Mouse (Mus musculus): ENCODE results near the gene Nr1d2.
"Not testable (repeated sequence)": the region's sequence is repeated elsewhere in the genome, so short reads cannot be mapped to it uniquely, and the experiment has no call there.

Gene Nr1d2

DNA sequence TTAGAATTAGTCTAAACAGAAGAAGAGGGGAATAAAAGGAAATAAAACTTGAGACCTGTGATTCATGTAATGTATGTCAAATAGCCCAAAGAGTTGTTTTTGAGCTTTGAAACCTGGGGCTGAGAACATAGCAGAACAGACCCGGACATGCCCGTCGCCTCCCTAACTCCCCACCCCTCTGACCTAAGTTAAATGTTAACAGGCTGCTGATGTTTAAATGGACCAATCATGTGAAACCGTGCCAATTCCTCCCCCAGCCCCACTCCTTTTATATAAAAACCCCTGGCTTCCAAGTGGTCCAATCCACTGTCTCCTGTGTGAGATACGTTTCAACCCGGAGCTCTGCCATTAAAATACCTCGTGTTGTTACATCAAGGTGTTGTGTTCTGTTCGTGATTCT is 7.1 kb downstream of the Nr1d2 start:
- not testable (repeated sequence) for DNase-seq

- DNase-seq = not testable (repeated sequence)
Measured at GRCm38 (mm10) chr14:18229751-18230150, 9.2 kb downstream of the Nr1d2 start.

GRCm38 (mm10) chr14:18226181-18226580 is 12.7 kb downstream of the Nr1d2 start:
- DNase-seq = not testable (repeated sequence)

DNA sequence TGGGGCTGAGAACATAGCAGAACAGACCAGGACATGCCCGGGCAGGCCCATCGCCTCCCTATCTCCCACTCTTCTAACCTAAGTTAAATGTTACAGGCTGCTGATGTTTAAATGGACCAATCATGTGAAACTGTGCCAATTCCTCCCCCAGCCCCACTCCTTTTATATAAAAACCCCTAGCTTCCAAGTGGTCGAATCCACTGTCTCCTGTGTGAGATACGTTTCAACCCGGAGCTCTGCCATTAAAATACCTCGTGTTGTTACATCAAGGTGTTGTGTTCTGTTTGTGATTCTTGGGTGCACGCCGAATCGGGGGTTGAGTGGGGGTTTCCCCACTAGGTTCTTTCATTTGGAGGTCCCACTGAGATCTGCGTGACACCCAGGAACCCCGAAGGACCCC is 13.5 kb downstream of the Nr1d2 start:
- not testable (repeated sequence) for DNase-seq

GRCm38 (mm10) chr14:18221977-18222376 is 16.9 kb downstream of the Nr1d2 start:
- no peak for DNase-seq

- DNase-seq = no peak
Measured at GRCm38 (mm10) chr14:18217158-18217557, 21.8 kb downstream of the Nr1d2 start.

GRCm38 (mm10) chr14:18216428-18216827 is 22.5 kb downstream of the Nr1d2 start:
- no peak for DNase-seq

GRCm38 (mm10) chr14:18210795-18211194 is 28.1 kb downstream of the Nr1d2 start:
- no peak for DNase-seq

- not testable (repeated sequence) for DNase-seq
Measured at GRCm38 (mm10) chr14:18204315-18204714, 34.6 kb downstream of the Nr1d2 start.

GRCm38 (mm10) chr14:18201413-18201812 is 37.5 kb downstream of the Nr1d2 start:
- DNase-seq = no peak

DNA sequence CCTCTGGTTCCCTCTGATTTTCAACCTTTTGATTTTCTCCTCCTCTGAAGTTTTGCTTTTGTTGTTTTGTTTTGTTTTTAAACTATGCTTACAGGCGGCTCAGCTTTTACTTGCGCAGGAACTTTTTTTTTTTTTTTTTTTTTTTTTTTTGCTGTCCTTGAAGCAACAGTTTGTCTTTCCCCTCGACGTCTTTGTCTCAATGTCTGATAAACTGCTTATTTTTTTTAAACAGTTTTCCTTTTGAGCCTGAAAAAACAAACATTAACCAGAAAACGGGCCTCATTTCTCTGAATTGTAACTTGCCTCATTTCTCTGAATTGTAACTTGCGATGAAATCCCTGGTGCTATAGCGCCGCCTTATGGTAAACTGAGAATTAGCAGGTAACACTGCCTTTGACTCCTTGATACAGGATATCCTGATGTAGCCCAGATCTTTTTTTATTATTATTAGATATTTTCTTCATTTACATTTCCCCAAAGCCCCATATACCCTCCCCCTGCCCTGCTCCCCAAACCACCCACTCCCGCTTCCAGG is 52.0 kb downstream of the Nr1d2 start:
- DNase-seq = peak; percentile 8 to 22

DNA sequence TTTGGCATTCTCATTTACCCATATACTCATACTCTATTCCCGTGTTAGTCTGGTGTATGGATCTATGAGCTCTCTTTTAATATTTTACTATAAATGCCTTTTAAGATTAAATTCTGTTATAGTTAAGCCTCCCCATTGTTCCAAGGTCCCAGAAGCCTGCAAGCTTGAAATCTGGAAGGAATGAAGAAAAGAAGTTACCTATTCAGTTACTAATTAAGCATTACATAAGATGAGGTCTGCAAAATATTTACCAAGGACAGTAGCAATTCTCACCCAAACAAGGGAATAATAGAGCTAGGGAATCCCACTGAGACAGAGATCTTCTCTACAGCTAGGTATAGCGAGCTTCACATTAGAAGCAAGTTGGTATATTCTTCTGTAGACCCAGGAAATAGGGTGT is 61.4 kb downstream of the Nr1d2 start:
- DNase-seq = not testable (repeated sequence)

- DNase-seq = no peak
Measured at GRCm38 (mm10) chr14:18167597-18167996, 71.3 kb downstream of the Nr1d2 start.

DNA sequence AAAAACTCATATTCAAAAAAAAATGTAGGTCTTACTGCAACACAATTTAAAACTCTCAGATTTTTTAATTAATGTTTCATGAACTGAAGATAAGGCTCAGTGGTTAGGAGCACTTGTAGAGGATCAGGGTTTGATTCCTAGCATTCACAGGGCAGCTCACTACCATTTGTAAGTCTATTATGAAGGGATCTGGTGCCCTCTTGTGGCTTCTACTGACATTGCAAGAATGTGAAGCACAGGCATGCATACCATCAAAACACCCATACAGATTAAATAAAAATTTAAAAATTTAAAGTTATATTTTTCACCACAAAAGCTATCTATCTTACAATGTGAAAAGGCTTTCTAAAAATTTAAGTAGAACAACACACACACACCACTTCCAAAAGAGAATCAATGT is 71.9 kb downstream of the Nr1d2 start:
- DNase-seq = peak in 1 of 2 experiments; percentile 16

Data from thymus, adult 18-20 months (tissue).